8 mouse cellular contexts compared by ENCODE assay signal in genomic region chr4:40701796-40702195, GRCm38 (mm10). TPM values are rescaled to one million over a fixed set of nuclear protein-coding genes. Genes with fewer than 3 reads are reported as not detected.
DNase-seq lines count a peak whose midpoint lies in the region; ATAC-seq lines count a peak whose summit lies in the region.

No protein-coding gene starts in this region.

- no peak for ATAC-seq in heart, embryonic 11.5 days (replicated peaks; ENCODE audit: insufficient number of reproducible peaks, low FRiP score, low TSS enrichment)
- no peak for ATAC-seq in hindbrain, embryonic 14.5 days (ENCODE audit: low FRiP score)
- ATAC-seq in midbrain, embryonic 11.5 days (ENCODE audit: low FRiP score), result no peak
- ATAC-seq in megakaryocyte progenitor cell, adult 5-6 weeks (replicated peaks; ENCODE audit: poor library complexity), result no peak

- peak overlapping the region; percentile 57; the same call in 1 of the 2 replicates for H3K4me3 ChIP-seq in heart, embryonic 11.5 days (ENCODE audit: low read depth, low read length)
- peak overlapping the region; percentile 48 for H3K4me3 ChIP-seq in hindbrain, embryonic 14.5 days (replicated peaks; ENCODE audit: low read length)
- H3K4me3 ChIP-seq in midbrain, embryonic 11.5 days (ENCODE audit: low read depth, low read length), result peak overlapping the region; percentile 62

- H3K4me2 ChIP-seq in heart, embryonic 11.5 days, result peak overlapping the region; percentile 63
- H3K4me2 ChIP-seq in hindbrain, embryonic 14.5 days (replicated peaks), result peak overlapping the region; percentile 88
- peak overlapping the region; percentile 72 for H3K4me2 ChIP-seq in midbrain, embryonic 11.5 days

- no peak overlapping the region for H3K9ac ChIP-seq in heart, embryonic 11.5 days (ENCODE audit: low read depth, low read length)
- H3K9ac ChIP-seq in hindbrain, embryonic 14.5 days, result peak overlapping the region; percentile 66
- peak overlapping the region; percentile 74 for H3K9ac ChIP-seq in midbrain, embryonic 11.5 days (ENCODE audit: low read length)

- no peaks in the 10 kb centered on the region for H3K9me3 ChIP-seq in heart, embryonic 11.5 days (replicated peaks; ENCODE audit: control insufficient read depth, low read length)
- no peaks in the 10 kb centered on the region for H3K9me3 ChIP-seq in hindbrain, embryonic 14.5 days (ENCODE audit: control insufficient read depth, low read length)
- no peaks in the 10 kb centered on the region for H3K9me3 ChIP-seq in midbrain, embryonic 11.5 days (ENCODE audit: control insufficient read depth, low read length)

- H3K4me1 ChIP-seq in heart, embryonic 11.5 days (ENCODE audit: control insufficient read depth, insufficient read depth, low read length), result peaks cover 12% of the 10 kb centered on the region
- peaks cover 24% of the 10 kb centered on the region for H3K4me1 ChIP-seq in hindbrain, embryonic 14.5 days (replicated peaks; ENCODE audit: control insufficient read depth, insufficient read depth, low read length)
- H3K4me1 ChIP-seq in midbrain, embryonic 11.5 days (ENCODE audit: control insufficient read depth, insufficient read depth, low read length), result peaks cover 16% of the 10 kb centered on the region

- no peaks in the 10 kb centered on the region for H3K36me3 ChIP-seq in heart, embryonic 11.5 days (ENCODE audit: control insufficient read depth, insufficient read depth, low read length)
- 0 out of 2 replicates have a peak, but pooled peaks cover under 1% of the 10 kb centered on the region for H3K36me3 ChIP-seq in hindbrain, embryonic 14.5 days (replicated peaks; ENCODE audit: control insufficient read depth, insufficient read depth)
- H3K36me3 ChIP-seq in midbrain, embryonic 11.5 days (ENCODE audit: control insufficient read depth, insufficient read depth, low read length), result no peaks in the 10 kb centered on the region

- H3K27me3 ChIP-seq in heart, embryonic 11.5 days (ENCODE audit: control insufficient read depth, insufficient read depth, low read length), result no peaks in the 10 kb centered on the region
- no peaks in the 10 kb centered on the region for H3K27me3 ChIP-seq in hindbrain, embryonic 14.5 days (ENCODE audit: control insufficient read depth, insufficient read depth, low read length)
- no peaks in the 10 kb centered on the region for H3K27me3 ChIP-seq in midbrain, embryonic 11.5 days (ENCODE audit: control insufficient read depth, insufficient read depth, low read length)

- H3K27ac ChIP-seq in heart, embryonic 11.5 days (ENCODE audit: low read depth, low read length), result no peak overlapping the region
- H3K27ac ChIP-seq in hindbrain, embryonic 14.5 days, result no peak overlapping the region
- no peak overlapping the region for H3K27ac ChIP-seq in midbrain, embryonic 11.5 days (ENCODE audit: low read depth, low read length)

- no peak for DNase-seq in heart, adult 18-20 months
- DNase-seq in MN1 (ENCODE audit: low spot score), result peak; percentile 14
- DNase-seq in hindbrain, embryonic 14.5 days (ENCODE audit: low spot score), result no peak
- no peak for DNase-seq in midbrain, embryonic 11.5 days (ENCODE audit: low spot score, missing footprints)
- DNase-seq in embryo, embryonic 10.5 days (ENCODE audit: low spot score), result no peak
- DNase-seq in adrenal gland, postnatal 14 days, result no peak

- 82% methylated on average over 3 of the region's 3 CpGs for WGBS in heart, embryonic 11.5 days (ENCODE audit: insufficient replicate concordance)
- WGBS in hindbrain, embryonic 14.5 days, result 88% methylated on average over 3 of the region's 3 CpGs
- WGBS in midbrain, embryonic 11.5 days, result 88% methylated on average over 3 of the region's 3 CpGs

RNA-seq across cellular contexts. Expression of gene Aptx, which starts 1.2 kb away (rescaled TPM):
- 26.4 and 28.0 TPM in 2 replicates for polyA plus RNA-seq in heart, embryonic 11.5 days (2014; fragmentation: Nextera tagmentation; extraction: Ambion mirVana)
- total RNA-seq in heart, adult 18-20 months (2021), result 10 to 100 TPM; 14.9 to 16.7 TPM
- 40.3 and 42.1 TPM in 2 replicates for polyA plus RNA-seq in hindbrain, embryonic 14.5 days (2014; fragmentation: Nextera tagmentation; extraction: Ambion mirVana)
- 44.6 and 45.8 TPM in 2 replicates for polyA plus RNA-seq in midbrain, embryonic 11.5 days (2014; fragmentation: Nextera tagmentation; extraction: Ambion mirVana)
- 17.8 and 18.6 TPM in 2 replicates for total RNA-seq in adrenal gland, postnatal 14 days (2021)
- total RNA-seq in megakaryocyte progenitor cell, adult 5-6 weeks (2015), result 11.3 and 21.4 TPM in 2 replicates
- total RNA-seq in megakaryocyte progenitor cell, adult 5-6 weeks (2017), result 11.2 and 16.5 TPM in 2 replicates

RNA-seq across cellular contexts. Expression of gene Dnaja1, which starts 20.2 kb away (rescaled TPM):
- polyA plus RNA-seq in heart, embryonic 11.5 days (2014; fragmentation: Nextera tagmentation; extraction: Ambion mirVana), result 317 and 358 TPM in 2 replicates
- 100 to 1,000 TPM; 122 to 176 TPM for total RNA-seq in heart, adult 18-20 months (2021)
- polyA plus RNA-seq in hindbrain, embryonic 14.5 days (2014; fragmentation: Nextera tagmentation; extraction: Ambion mirVana), result 635 and 648 TPM in 2 replicates
- 710 and 762 TPM in 2 replicates for polyA plus RNA-seq in midbrain, embryonic 11.5 days (2014; fragmentation: Nextera tagmentation; extraction: Ambion mirVana)
- total RNA-seq in adrenal gland, postnatal 14 days (2021), result 287 and 409 TPM in 2 replicates
- total RNA-seq in megakaryocyte progenitor cell, adult 5-6 weeks (2015), result 156 and 168 TPM in 2 replicates
- total RNA-seq in megakaryocyte progenitor cell, adult 5-6 weeks (2017), result 332 and 482 TPM in 2 replicates

RNA-seq across cellular contexts. Expression of gene Smu1, which starts 55.9 kb away (rescaled TPM):
- 105 and 123 TPM in 2 replicates for polyA plus RNA-seq in heart, embryonic 11.5 days (2014; fragmentation: Nextera tagmentation; extraction: Ambion mirVana)
- 10 to 100 TPM; 31.3 to 32.6 TPM for total RNA-seq in heart, adult 18-20 months (2021)
- 120 and 122 TPM in 2 replicates for polyA plus RNA-seq in hindbrain, embryonic 14.5 days (2014; fragmentation: Nextera tagmentation; extraction: Ambion mirVana)
- polyA plus RNA-seq in midbrain, embryonic 11.5 days (2014; fragmentation: Nextera tagmentation; extraction: Ambion mirVana), result 192 and 194 TPM in 2 replicates
- 55.8 and 62.3 TPM in 2 replicates for total RNA-seq in adrenal gland, postnatal 14 days (2021)
- 77.6 and 83.9 TPM in 2 replicates for total RNA-seq in megakaryocyte progenitor cell, adult 5-6 weeks (2015)
- 141 and 143 TPM in 2 replicates for total RNA-seq in megakaryocyte progenitor cell, adult 5-6 weeks (2017)
